Mouse (Mus musculus): ENCODE data around the gene Irx2.

DNA sequence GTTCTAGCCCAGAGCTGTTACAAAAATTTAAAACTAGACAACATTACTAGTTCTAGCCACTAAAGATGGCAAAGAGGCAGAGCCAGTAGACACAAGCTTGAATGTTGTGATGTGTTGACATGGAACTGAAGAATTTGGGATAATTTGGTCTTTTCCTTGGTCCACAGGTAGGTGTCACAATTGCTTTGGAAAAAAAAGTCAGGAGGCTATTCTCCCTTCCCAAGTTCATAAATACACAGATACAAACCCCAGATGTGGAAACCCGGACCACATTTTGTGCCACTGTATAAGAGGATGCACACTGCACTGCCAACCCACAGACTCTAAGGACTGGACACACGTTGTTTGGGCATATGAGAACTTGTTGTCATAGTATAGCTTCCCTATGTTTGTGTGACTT is 4.5 kb downstream of the Irx2 start:
- TF ChIP-seq EP300 (IDR thresholded peaks at IDR 0.05; ENCODE audit: low read depth) = no peak
- TF ChIP-seq CTCF (IDR thresholded peaks at IDR 0.05; ENCODE audit: low read depth) = no peak
